ENCODE assay signal across 23 mouse cellular contexts in the genomic region with DNA sequence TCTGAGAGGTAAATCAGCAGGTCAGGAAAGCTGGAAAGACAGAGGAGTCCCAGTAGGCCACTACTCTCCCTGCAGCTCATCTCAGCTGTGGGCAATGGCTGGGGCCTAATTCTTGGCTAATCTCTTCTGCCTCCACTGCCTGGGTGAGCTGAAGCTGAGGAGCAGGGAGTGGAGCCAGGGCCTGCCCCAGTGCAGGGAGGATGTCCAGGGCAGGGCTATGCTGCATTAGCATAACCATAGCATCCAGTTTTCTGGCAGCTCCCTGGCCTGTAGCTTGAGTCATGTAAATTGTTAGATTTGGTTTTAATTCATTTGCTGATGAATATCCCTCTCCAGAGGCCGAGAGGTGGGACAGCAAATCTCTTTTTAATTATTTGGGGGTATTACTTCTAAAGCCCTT. TPM values are rescaled to one million over a fixed set of nuclear protein-coding genes. Genes with fewer than 3 reads are reported as not detected.
"Had no signal": no experiment of that assay in that cellular context is flagged by ENCODE, and none has a peak within 500 bp of the region (broad histone marks: within the 10 kb centered on the region; RNA-seq: fewer than 3 reads in every experiment).

No protein-coding gene starts in this region.

- H3K9me3 ChIP-seq: limb, embryonic 10.5 days; limb, embryonic 13.5 days; liver, embryonic 12.5 days; liver, embryonic 15.5 days; lung, embryonic 15.5 days; neural tube, embryonic 12.5 days; neural tube, embryonic 15.5 days; stomach, embryonic 15.5 days had no signal

- H3K4me1 ChIP-seq: limb, embryonic 10.5 days; limb, embryonic 13.5 days; liver, embryonic 12.5 days; liver, embryonic 15.5 days; lung, embryonic 15.5 days; neural tube, embryonic 12.5 days; neural tube, embryonic 15.5 days; stomach, embryonic 15.5 days had no signal

- H3K4me3 ChIP-seq: layer of hippocampus, adult 2 months; limb, embryonic 10.5 days; limb, embryonic 13.5 days; liver, embryonic 12.5 days; liver, embryonic 15.5 days; lung, embryonic 15.5 days; neural tube, embryonic 12.5 days; neural tube, embryonic 15.5 days; stomach, embryonic 15.5 days had no signal

- ATAC-seq: intestine, postnatal 0 days; liver, embryonic 12.5 days had no signal

- H3K27me3 ChIP-seq: limb, embryonic 13.5 days; liver, embryonic 12.5 days; liver, embryonic 15.5 days; lung, embryonic 15.5 days; stomach, embryonic 15.5 days had no signal

- H3K9ac ChIP-seq: limb, embryonic 13.5 days; liver, embryonic 12.5 days; liver, embryonic 15.5 days; lung, embryonic 15.5 days; neural tube, embryonic 12.5 days; neural tube, embryonic 15.5 days; stomach, embryonic 15.5 days had no signal

- DNase-seq: kidney, adult 2 months; kidney, postnatal 36 days; layer of hippocampus, postnatal 36 days; liver; lung, adult 18-20 months; lung, postnatal 14 days; lung, postnatal 4 days; right cerebral cortex, adult 18-20 months; right cerebral cortex, postnatal 25 days; spleen, adult 18-20 months; thymus, postnatal 25 days had no signal

- H3K4me2 ChIP-seq: limb, embryonic 13.5 days; liver, embryonic 12.5 days; liver, embryonic 15.5 days; lung, embryonic 15.5 days; neural tube, embryonic 12.5 days; neural tube, embryonic 15.5 days; stomach, embryonic 15.5 days had no signal

- H3K27ac ChIP-seq: kidney, postnatal 0 days; layer of hippocampus, adult 2 months; limb, embryonic 10.5 days; limb, embryonic 13.5 days; liver, embryonic 12.5 days; liver, embryonic 15.5 days; lung, embryonic 15.5 days; neural tube, embryonic 12.5 days; neural tube, embryonic 15.5 days; stomach, embryonic 15.5 days had no signal

- H3K36me3 ChIP-seq: limb, embryonic 10.5 days; limb, embryonic 13.5 days; liver, embryonic 12.5 days; liver, embryonic 15.5 days; lung, embryonic 15.5 days; neural tube, embryonic 12.5 days; neural tube, embryonic 15.5 days; stomach, embryonic 15.5 days had no signal

RNA-seq across cellular contexts. Expression of gene Inmt, which starts 15.6 kb away (rescaled TPM):
- polyA plus RNA-seq: neural tube, embryonic 12.5 days; neural tube, embryonic 15.5 days had no signal

RNA-seq across cellular contexts. Expression of gene Crhr2, which starts 26.4 kb away (rescaled TPM):
- polyA plus RNA-seq: kidney, embryonic 14.5 days had no signal
